Mouse (Mus musculus) small intestine, adult 2 months (tissue): ENCODE data around the gene Arpp21.
"Not testable (repeated sequence)": the region's sequence is repeated elsewhere in the genome, so short reads cannot be mapped to it uniquely, and the experiment has no call there.

Experiments
- CTCF ChIP-seq: fragments of 200-500 bp; IDR thresholded peaks from 2 replicates; pipeline ENCODE4 v1.5.1; 2012; ENCODE audit warnings: low read depth, mild to moderate bottlenecking, control low read depth, inconsistent platforms, low read length, moderate library complexity, mixed read lengths; ENCODE audit not compliant: insufficient replicate concordance, insufficient read length; ENCODE audit errors: extremely low read depth
- POLR2A ChIP-seq: fragments of 200-500 bp; IDR thresholded peaks from 2 replicates; pipeline ENCODE4 v1.6.1; 2012; ENCODE audit warnings: low read depth, mild to moderate bottlenecking, control low read depth, inconsistent platforms, low read length, moderate library complexity

GRCm38 (mm10) chr9:112033840-112034239 is 201.9 kb downstream of the Arpp21 start:
- TF ChIP-seq CTCF, POLR2A: not testable (repeated sequence)
